Mouse (Mus musculus) cerebellum, postnatal 25 days (tissue): ENCODE results near the gene Six2.
A peak's percentile ranks its signal among the peaks of the same experiment; 100 is the strongest.

Experiments used
- DNase-seq, 2 experiments: peaks; one replicate each; pipeline ENCODE4 v3.0.0; 2021; ENCODE audit warnings: mixed read lengths in 2 of 2

Gene Six2

GRCm38 (mm10) chr17:85688236-85688910 is at the start of gene Six2:
Gene Six2, minus strand, starts transcription at chr17:85688274.
- DNase-seq: no peak

- no peak for DNase-seq
These were observed 49.2 kb upstream of the Six2 start for GRCm38 (mm10) chr17:85737090-85737780.

GRCm38 (mm10) chr17:85731329-85731728 is 43.3 kb upstream of the Six2 start:
- no peak for DNase-seq

GRCm38 (mm10) chr17:85730231-85731015 is 42.3 kb upstream of the Six2 start:
- no peak for DNase-seq

- DNase-seq: peak; percentile 14 to 47
These were observed 40.1 kb upstream of the Six2 start for GRCm38 (mm10) chr17:85728071-85728718.

- no peak for DNase-seq
These were observed 37.9 kb upstream of the Six2 start for GRCm38 (mm10) chr17:85725988-85726387.

GRCm38 (mm10) chr17:85723166-85723565 is 35.1 kb upstream of the Six2 start:
- DNase-seq: no peak

- peak in 1 of 2 experiments; percentile 35 for DNase-seq
These were observed 29.2 kb upstream of the Six2 start for GRCm38 (mm10) chr17:85717266-85717665.

- no peak for DNase-seq
These were observed 27.7 kb upstream of the Six2 start for GRCm38 (mm10) chr17:85715784-85716183.

GRCm38 (mm10) chr17:85714370-85714769 is 26.3 kb upstream of the Six2 start:
- no peak for DNase-seq

GRCm38 (mm10) chr17:85712874-85713273 is 24.8 kb upstream of the Six2 start:
- no peak for DNase-seq

GRCm38 (mm10) chr17:85704369-85705260 is 16.5 kb upstream of the Six2 start:
- DNase-seq: no peak

GRCm38 (mm10) chr17:85700028-85700427 is 12.0 kb upstream of the Six2 start:
- no peak for DNase-seq

- DNase-seq: no peak
These were observed 10.6 kb upstream of the Six2 start for GRCm38 (mm10) chr17:85698643-85699042.

GRCm38 (mm10) chr17:85697976-85698375 is 9.9 kb upstream of the Six2 start:
- DNase-seq: no peak

- no peak for DNase-seq
These were observed 6.4 kb upstream of the Six2 start for GRCm38 (mm10) chr17:85694499-85694898.

GRCm38 (mm10) chr17:85693101-85693500 is 5.0 kb upstream of the Six2 start:
- DNase-seq: no peak

- DNase-seq: no peak
These were observed 4.5 kb upstream of the Six2 start for GRCm38 (mm10) chr17:85692594-85692993.

GRCm38 (mm10) chr17:85691701-85692536 is 3.8 kb upstream of the Six2 start:
- peak; percentile 26 to 57 for DNase-seq

- DNase-seq: no peak
These were observed 2.9 kb upstream of the Six2 start for GRCm38 (mm10) chr17:85690969-85691335.

- no peak for DNase-seq
These were observed 2.4 kb upstream of the Six2 start for GRCm38 (mm10) chr17:85690323-85690968.
